Mouse (Mus musculus) bone marrow, adult 2 months (tissue): ENCODE results near the gene Kcnk3. TPM values are rescaled to one million over a fixed set of nuclear protein-coding genes. Genes with fewer than 3 reads are reported as not detected.
A peak's percentile ranks its signal among the peaks of the same experiment; 100 is the strongest.

Experiments
- H3K27ac ChIP-seq: fragments of 200-500 bp; 2 replicates; pipeline ENCODE4 v1.5.1; 2012; ENCODE audit warnings: low read depth, mild to moderate bottlenecking, control low read depth, inconsistent platforms, low read length; ENCODE audit not compliant: control insufficient read depth, poor library complexity, insufficient read depth
- H3K4me1 ChIP-seq: fragments of 200-500 bp; 2 replicates; pipeline ENCODE4 v1.6.1; 2011; ENCODE audit warnings: low read length; ENCODE audit not compliant: control insufficient read depth, insufficient read depth
- H3K4me3 ChIP-seq: fragments of 200-500 bp; replicated peaks from 2 replicates; pipeline ENCODE3; 2011; ENCODE audit warnings: mild to moderate bottlenecking, low read depth, low read length, control low read depth; ENCODE audit not compliant: control insufficient read depth
- CTCF ChIP-seq: fragments of 200-500 bp; IDR thresholded peaks from 2 replicates; pipeline ENCODE4 v1.5.1; 2011; ENCODE audit warnings: low read length, control low read depth; ENCODE audit not compliant: control insufficient read depth, insufficient read depth
- POLR2A ChIP-seq: fragments of 200-500 bp; IDR thresholded peaks from 2 replicates; pipeline ENCODE4 v1.6.1; 2011; ENCODE audit warnings: low read depth, mild to moderate bottlenecking, control low read depth, low read length, borderline replicate concordance; ENCODE audit not compliant: control insufficient read depth
- WGBS: fragments of 180-500 bp; shearing (Covaris S2); methylation state at CpG from one replicate; pipeline ENCODE4 v1.1.7; 2018; 5-methylcytosine and 5-hydroxymethylcytosine counted together
- polyA plus RNA-seq: library from polyadenylated mRNA; stranded (reverse); fragments of >200 nt; gene quantifications from 2 replicates; pipeline ENCODE4 v1.2.4, GENCODE M21; 2011; ENCODE audit warnings: low replicate concordance; ENCODE audit not compliant: missing spikeins, insufficient read depth, insufficient read length

Kcnk3 gene
- polyA plus RNA-seq, 1 experiment, result 0.40 TPM

DNA sequence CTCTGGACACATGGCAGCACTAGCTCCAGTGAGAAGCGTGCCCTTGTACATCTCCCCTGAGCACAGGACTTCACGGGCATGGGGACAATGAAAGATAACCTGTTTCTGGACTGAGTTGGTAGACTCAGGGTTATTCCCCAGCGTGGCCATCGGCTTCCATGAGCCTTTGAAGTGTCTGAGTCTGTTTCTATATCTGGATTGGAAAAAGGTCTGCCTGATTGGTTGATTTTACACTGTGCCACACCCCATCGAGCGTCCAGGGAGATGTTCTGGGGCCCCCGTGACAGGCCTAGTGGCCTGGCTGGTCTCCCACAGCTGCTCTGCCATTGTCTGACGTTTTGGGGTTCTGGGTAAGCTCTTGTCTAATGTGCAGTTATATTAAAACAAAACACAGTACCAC, 67.1 kb downstream of the Kcnk3 start:
- whole genome bisulfite sequencing, result 84% methylated on average over 8 of the region's 8 CpGs

GRCm38 (mm10) chr5:30655526-30656195, 67.7 kb downstream of the Kcnk3 start:
- Histone ChIP-seq H3K4me3 (no peak overlapping the region), H3K4me1 (peaks cover 2% of the 10 kb centered on the region), H3K27ac (no peak overlapping the region)
- WGBS, result 85% methylated on average over 6 of the region's 6 CpGs
- TF ChIP-seq CTCF, result no peak
- no peak for TF ChIP-seq POLR2A

More for the DNA sequence above, 67.1 kb downstream of the Kcnk3 start:
- TF ChIP-seq POLR2A (no peak), CTCF (no peak)
- H3K4me1 ChIP-seq, result peaks cover 2% of the 10 kb centered on the region
- H3K27ac ChIP-seq, result no peak overlapping the region
- no peak overlapping the region for H3K4me3 ChIP-seq

DNA sequence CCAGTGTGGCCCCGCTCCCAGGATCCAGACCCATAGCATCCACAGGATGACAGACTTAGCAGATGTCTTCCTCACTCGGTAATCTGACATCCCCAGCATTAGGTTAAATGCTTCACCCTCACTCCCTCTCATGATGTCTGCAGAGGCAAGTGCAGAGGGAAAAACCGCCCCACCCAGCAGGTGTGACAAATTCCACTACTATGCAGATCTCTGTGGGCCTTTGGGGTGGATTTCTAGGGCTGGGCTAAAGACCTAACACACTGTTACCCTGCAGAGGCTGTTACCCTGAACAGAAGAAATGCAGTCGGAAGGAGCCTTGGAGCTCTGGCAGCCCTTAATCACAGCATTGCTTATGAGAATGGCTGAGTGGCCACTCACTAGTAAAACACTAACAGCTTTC, 71.1 kb downstream of the Kcnk3 start:
- no peaks in the 10 kb centered on the region for H3K4me1 ChIP-seq
- WGBS, result 86% methylated on average over 4 of the region's 4 CpGs
- no peak overlapping the region for H3K4me3 ChIP-seq
- TF ChIP-seq POLR2A, result no peak
- no peak for TF ChIP-seq CTCF
- no peak overlapping the region for H3K27ac ChIP-seq

- H3K27ac ChIP-seq, result no peak overlapping the region
- H3K4me1 ChIP-seq, result no peaks in the 10 kb centered on the region
- no peak overlapping the region for H3K4me3 ChIP-seq
- no peak for TF ChIP-seq CTCF
- TF ChIP-seq POLR2A, result no peak
- 77% methylated on average over 1 of the region's 1 CpGs for WGBS
Observed at GRCm38 (mm10) chr5:30660278-30660677, 72.3 kb downstream of the Kcnk3 start.

DNA sequence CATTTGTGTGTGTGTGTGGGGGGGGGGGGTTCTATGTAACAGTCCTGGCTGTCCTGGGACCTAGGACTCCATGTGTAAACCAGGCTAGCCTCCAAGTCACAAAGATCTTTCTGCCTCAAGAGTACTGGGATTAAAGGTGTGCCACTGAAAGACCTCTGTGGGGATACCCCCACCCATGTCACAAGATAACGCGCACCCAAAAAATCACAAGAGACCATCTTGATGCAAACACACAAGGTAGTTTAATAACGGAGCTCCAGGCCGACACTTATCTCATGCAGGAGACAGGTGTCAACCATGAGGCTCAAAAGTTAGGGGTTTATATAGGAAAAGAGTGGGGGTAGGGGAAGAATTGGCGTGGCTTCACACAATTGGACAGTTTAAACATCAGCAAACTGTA, 72.8 kb downstream of the Kcnk3 start:
- Histone ChIP-seq H3K27ac (no peak overlapping the region), H3K4me1 (no peaks in the 10 kb centered on the region), H3K4me3 (no peak overlapping the region)
- TF ChIP-seq CTCF (no peak), POLR2A (no peak)
- WGBS, result 91% methylated on average over 5 of the region's 5 CpGs

GRCm38 (mm10) chr5:30665360-30665759, 77.4 kb downstream of the Kcnk3 start:
- 79% methylated on average over 9 of the region's 9 CpGs for WGBS

DNA sequence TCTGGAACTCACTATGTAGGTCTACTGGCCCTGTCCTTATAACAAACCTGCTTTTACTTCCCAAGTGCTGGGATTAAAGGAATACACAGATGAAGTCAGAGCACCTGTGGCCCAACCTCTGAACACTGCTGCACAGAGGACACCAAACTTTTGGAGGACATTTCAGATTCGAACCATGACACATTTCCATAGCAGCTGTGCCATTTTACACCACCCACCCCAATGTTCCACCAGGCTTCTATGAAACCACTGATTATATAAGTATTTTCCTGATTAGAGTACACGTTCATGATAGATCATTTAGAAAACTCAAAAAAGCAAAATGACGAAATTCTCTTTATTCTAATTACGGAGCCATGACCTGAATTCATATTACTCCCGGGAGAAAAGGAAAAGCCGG, 78.0 kb downstream of the Kcnk3 start:
- H3K4me1 ChIP-seq, result no peaks in the 10 kb centered on the region; the same call in 1 of the 2 replicates
- peak overlapping the region; percentile 81 for H3K27ac ChIP-seq
- TF ChIP-seq POLR2A, result no peak
- no peak for TF ChIP-seq CTCF
- H3K4me3 ChIP-seq, result peak overlapping the region; percentile 87
- 9% methylated on average over 6 of the region's 6 CpGs for WGBS

More at GRCm38 (mm10) chr5:30665360-30665759, 77.4 kb downstream of the Kcnk3 start:
- H3K4me3 ChIP-seq, result no peak overlapping the region
- H3K4me1 ChIP-seq, result no peaks in the 10 kb centered on the region; the same call in 1 of the 2 replicates
- H3K27ac ChIP-seq, result no peak overlapping the region
- TF ChIP-seq CTCF (no peak), POLR2A (no peak)

GRCm38 (mm10) chr5:30666391-30667195, 78.6 kb downstream of the Kcnk3 start, which contains the start of gene Cenpa:
Gene Cenpa (plus strand): TSS chr5:30666777.
- H3K27ac ChIP-seq, result peak within 1 kb of the TSS; percentile 90
- 1% methylated on average over 40 of the region's 40 CpGs for WGBS
- TF ChIP-seq CTCF, result no peak
- TF ChIP-seq POLR2A, result peak; percentile 92

More at GRCm38 (mm10) chr5:30666391-30667195, 78.6 kb downstream of the Kcnk3 start, which contains the start of gene Cenpa:
- Histone ChIP-seq H3K4me3 (peak within 1 kb of the TSS; percentile 87), H3K4me1 (no peaks in the 10 kb centered on the region; the same call in 1 of the 2 replicates)
